Mouse (Mus musculus): ENCODE measurements at regions not wholly inside any gene's neighbourhood (a gene's known extent, or its start where the extent isn't known, plus 50 kb on each side); places are given as distances from the start of the nearest gene placed in this dataset.

- DNase-seq (ENCODE audit: low spot score) = no peak
Observed at GRCm38 (mm10) chr11:112234492-112235116, 547.4 kb upstream of the Sox9 start.

- DNase-seq (ENCODE audit: low spot score) = no peak
Observed at GRCm38 (mm10) chr11:112238960-112239884, 542.8 kb upstream of the Sox9 start.

- DNase-seq (ENCODE audit: low spot score) = no peak
Observed at GRCm38 (mm10) chr11:112252548-112252947, 529.5 kb upstream of the Sox9 start.

- DNase-seq (ENCODE audit: low spot score) = peak; percentile 22
Observed at GRCm38 (mm10) chr11:112253061-112253460, 529.0 kb upstream of the Sox9 start.

- no peak for DNase-seq (ENCODE audit: low spot score)
Observed at GRCm38 (mm10) chr11:112256326-112256725, 525.7 kb upstream of the Sox9 start.

- no peak for DNase-seq (ENCODE audit: low spot score)
Observed at GRCm38 (mm10) chr11:112264077-112264476, 517.9 kb upstream of the Sox9 start.

- DNase-seq (ENCODE audit: low spot score) = no peak
Observed at GRCm38 (mm10) chr11:112270911-112271310, 511.1 kb upstream of the Sox9 start.

GRCm38 (mm10) chr11:112278566-112278965 is 503.5 kb upstream of the Sox9 start:
- DNase-seq (ENCODE audit: low spot score) = no peak

- DNase-seq (ENCODE audit: low spot score) = no peak
Observed at GRCm38 (mm10) chr11:112282911-112283310, 499.1 kb upstream of the Sox9 start.

GRCm38 (mm10) chr11:112298901-112299341 is 483.1 kb upstream of the Sox9 start:
- DNase-seq (ENCODE audit: low spot score) = no peak

GRCm38 (mm10) chr11:112303091-112303490 is 478.9 kb upstream of the Sox9 start:
- DNase-seq (ENCODE audit: low spot score) = no peak

- DNase-seq (ENCODE audit: low spot score) = no peak
Observed at GRCm38 (mm10) chr11:112325850-112326249, 456.2 kb upstream of the Sox9 start.

- DNase-seq (ENCODE audit: low spot score) = no peak
Observed at GRCm38 (mm10) chr11:112327606-112328005, 454.4 kb upstream of the Sox9 start.

- no peak for DNase-seq (ENCODE audit: low spot score)
Observed at GRCm38 (mm10) chr11:112345133-112345532, 436.9 kb upstream of the Sox9 start.

GRCm38 (mm10) chr11:112345586-112345985 is 436.4 kb upstream of the Sox9 start:
- no peak for DNase-seq (ENCODE audit: low spot score)

- no peak for DNase-seq (ENCODE audit: low spot score)
Observed at GRCm38 (mm10) chr11:112346089-112346488, 435.9 kb upstream of the Sox9 start.

GRCm38 (mm10) chr11:112346532-112346931 is 435.5 kb upstream of the Sox9 start:
- DNase-seq (ENCODE audit: low spot score) = no peak

- DNase-seq (ENCODE audit: low spot score) = no peak
Observed at GRCm38 (mm10) chr11:112355311-112355710, 426.7 kb upstream of the Sox9 start.

GRCm38 (mm10) chr11:112366715-112367114 is 415.3 kb upstream of the Sox9 start:
- DNase-seq (ENCODE audit: low spot score) = no peak

GRCm38 (mm10) chr11:112370941-112371340 is 411.1 kb upstream of the Sox9 start:
- no peak for DNase-seq (ENCODE audit: low spot score)

GRCm38 (mm10) chr11:112400069-112400468 is 382.0 kb upstream of the Sox9 start:
- DNase-seq (ENCODE audit: low spot score) = no peak

GRCm38 (mm10) chr11:112407681-112408080 is 374.3 kb upstream of the Sox9 start:
- no peak for DNase-seq (ENCODE audit: low spot score)

GRCm38 (mm10) chr11:112412434-112412833 is 369.6 kb upstream of the Sox9 start:
- DNase-seq (ENCODE audit: low spot score) = no peak

Measured in urinary bladder, adult 2 months (tissue).